In the genomic region with DNA sequence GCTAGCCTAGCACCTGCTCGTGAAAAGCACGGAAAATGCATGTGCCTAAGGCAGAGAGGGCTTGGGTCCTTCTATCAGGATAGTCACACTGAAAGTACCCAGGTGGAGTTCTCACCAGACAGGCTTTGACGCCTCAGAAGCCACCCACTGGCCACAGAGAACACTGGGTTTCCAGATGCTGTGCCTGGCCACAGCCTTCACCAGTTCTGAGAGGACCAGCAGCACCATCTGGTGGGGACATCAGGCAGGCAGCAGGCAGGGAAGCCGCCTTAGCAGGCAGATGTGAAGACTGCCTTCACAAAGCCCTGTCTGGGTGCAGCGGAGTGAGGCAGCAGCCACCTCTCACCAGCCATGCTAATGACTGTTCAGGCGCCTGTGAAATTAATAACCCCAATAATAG, we compare ENCODE assay signal across 8 mouse cellular contexts. TPM values are rescaled to one million over a fixed set of nuclear protein-coding genes. Genes with fewer than 3 reads are reported as not detected.
DNase-seq lines count a peak whose midpoint lies in the region; ATAC-seq and TF ChIP-seq lines count a peak whose summit lies in the region.

No protein-coding gene starts in this region.

- WGBS in forebrain, embryonic 10.5 days, result 44% methylated on average over 6 of the region's 6 CpGs
- 35% methylated on average over 6 of the region's 6 CpGs for WGBS in heart, embryonic 16.5 days
- 40% methylated on average over 6 of the region's 6 CpGs for WGBS in liver, embryonic 14.5 days (ENCODE audit: insufficient replicate concordance)
- 29% methylated on average over 6 of the region's 6 CpGs for WGBS in neural tube, embryonic 13.5 days
- 39% methylated on average over 6 of the region's 6 CpGs for WGBS in stomach, postnatal 0 days

- no peaks in the 10 kb centered on the region for H3K27me3 ChIP-seq in forebrain, embryonic 10.5 days (ENCODE audit: poor library complexity, severe bottlenecking)
- H3K27me3 ChIP-seq in heart, embryonic 16.5 days (ENCODE audit: control insufficient read depth, insufficient read depth, low read length), result no peaks in the 10 kb centered on the region; the same call in 1 of the 2 replicates
- H3K27me3 ChIP-seq in liver, embryonic 14.5 days (ENCODE audit: control insufficient read depth, insufficient read depth, low read length), result no peaks in the 10 kb centered on the region
- no peaks in the 10 kb centered on the region for H3K27me3 ChIP-seq in neural tube, embryonic 13.5 days
- no peaks in the 10 kb centered on the region for H3K27me3 ChIP-seq in stomach, postnatal 0 days (ENCODE audit: control insufficient read depth, insufficient read depth, low read length)

- no peak overlapping the region for H3K4me3 ChIP-seq in bone marrow macrophage, adult 2 months (ENCODE audit: insufficient read depth, low read length)
- no peak overlapping the region for H3K4me3 ChIP-seq in forebrain, embryonic 10.5 days
- H3K4me3 ChIP-seq in heart, embryonic 16.5 days (ENCODE audit: low read length), result no peak overlapping the region
- H3K4me3 ChIP-seq in liver, embryonic 14.5 days (ENCODE audit: insufficient read depth in 1 of 2, low read depth in 2 of 2, low read length in 2 of 2), result no peak overlapping the region
- H3K4me3 ChIP-seq in neural tube, embryonic 13.5 days, result no peak overlapping the region
- no peak overlapping the region for H3K4me3 ChIP-seq in stomach, postnatal 0 days (ENCODE audit: low read depth, low read length)

- no peak for TF ChIP-seq POLR2A in bone marrow macrophage, adult 2 months (IDR thresholded peaks at IDR 0.05; ENCODE audit: borderline replicate concordance, low read depth, low read length)

- peak; percentile 42; the same call in 1 of the 2 replicates for ATAC-seq in heart, embryonic 16.5 days (replicated peaks; ENCODE audit: extremely low read depth, insufficient read depth, low FRiP score)
- ATAC-seq in liver, embryonic 14.5 days (ENCODE audit: insufficient read depth), result peak; percentile 29; the same call in 1 of the 2 replicates
- ATAC-seq in neural tube, embryonic 13.5 days (ENCODE audit: low read depth), result peak; percentile 92
- peak; percentile 80 for ATAC-seq in stomach, postnatal 0 days (ENCODE audit: low FRiP score, low TSS enrichment)

- no peak overlapping the region for H3K4me2 ChIP-seq in heart, embryonic 16.5 days (ENCODE audit: low read depth, low read length)
- no peak overlapping the region for H3K4me2 ChIP-seq in liver, embryonic 14.5 days (ENCODE audit: low read depth)
- no peak overlapping the region for H3K4me2 ChIP-seq in neural tube, embryonic 13.5 days
- H3K4me2 ChIP-seq in stomach, postnatal 0 days (replicated peaks; ENCODE audit: low read depth), result no peak overlapping the region

- TF ChIP-seq CTCF in bone marrow macrophage, adult 2 months (IDR thresholded peaks at IDR 0.05; ENCODE audit: low read depth, low read length), result peak; percentile 67
- TF ChIP-seq CTCF in liver, embryonic 14.5 days (IDR thresholded peaks at IDR 0.05; ENCODE audit: low read depth), result peak; percentile 92
- TF ChIP-seq CTCF in stomach, postnatal 0 days (IDR thresholded peaks at IDR 0.05; ENCODE audit: low read depth), result peak; percentile 96

- no peak overlapping the region for H3K27ac ChIP-seq in bone marrow macrophage, adult 2 months (ENCODE audit: insufficient read depth, low read depth, low read length)
- H3K27ac ChIP-seq in forebrain, embryonic 10.5 days, result no peak overlapping the region
- no peak overlapping the region for H3K27ac ChIP-seq in heart, embryonic 16.5 days (ENCODE audit: low read length)
- H3K27ac ChIP-seq in liver, embryonic 14.5 days, result no peak overlapping the region
- H3K27ac ChIP-seq in neural tube, embryonic 13.5 days (replicated peaks), result no peak overlapping the region
- H3K27ac ChIP-seq in stomach, postnatal 0 days (replicated peaks), result no peak overlapping the region

- TF ChIP-seq EP300 in liver, embryonic 14.5 days (IDR thresholded peaks at IDR 0.05; ENCODE audit: low read depth), result no peak
- TF ChIP-seq EP300 in stomach, postnatal 0 days (optimal IDR thresholded peaks at IDR 0.05), result no peak

- no peaks in the 10 kb centered on the region for H3K4me1 ChIP-seq in bone marrow macrophage, adult 2 months (ENCODE audit: control insufficient read depth, insufficient read depth, low read length)
- no peaks in the 10 kb centered on the region for H3K4me1 ChIP-seq in forebrain, embryonic 10.5 days
- no peaks in the 10 kb centered on the region for H3K4me1 ChIP-seq in heart, embryonic 16.5 days (ENCODE audit: control insufficient read depth, insufficient read depth, low read length)
- no peaks in the 10 kb centered on the region for H3K4me1 ChIP-seq in liver, embryonic 14.5 days (replicated peaks; ENCODE audit: control insufficient read depth in 2 of 2, insufficient read depth in 2 of 2, low read length in 1 of 2)
- no peaks in the 10 kb centered on the region for H3K4me1 ChIP-seq in neural tube, embryonic 13.5 days (replicated peaks)
- H3K4me1 ChIP-seq in stomach, postnatal 0 days (replicated peaks; ENCODE audit: control insufficient read depth, insufficient read depth), result no peaks in the 10 kb centered on the region

- no peaks in the 10 kb centered on the region for H3K36me3 ChIP-seq in forebrain, embryonic 10.5 days (replicated peaks)
- H3K36me3 ChIP-seq in heart, embryonic 16.5 days (ENCODE audit: control insufficient read depth, insufficient read depth), result no peaks in the 10 kb centered on the region
- H3K36me3 ChIP-seq in liver, embryonic 14.5 days (replicated peaks; ENCODE audit: control insufficient read depth, insufficient read depth, low read depth), result no peaks in the 10 kb centered on the region
- H3K36me3 ChIP-seq in neural tube, embryonic 13.5 days, result no peaks in the 10 kb centered on the region
- no peaks in the 10 kb centered on the region for H3K36me3 ChIP-seq in stomach, postnatal 0 days (ENCODE audit: control insufficient read depth, insufficient read depth, low read length)

- no peaks in the 10 kb centered on the region for H3K9me3 ChIP-seq in forebrain, embryonic 10.5 days
- H3K9me3 ChIP-seq in heart, embryonic 16.5 days (replicated peaks; ENCODE audit: control insufficient read depth, low read length), result no peaks in the 10 kb centered on the region
- H3K9me3 ChIP-seq in liver, embryonic 14.5 days (ENCODE audit: control insufficient read depth, low read length), result no peaks in the 10 kb centered on the region
- H3K9me3 ChIP-seq in neural tube, embryonic 13.5 days, result no peaks in the 10 kb centered on the region
- H3K9me3 ChIP-seq in stomach, postnatal 0 days (ENCODE audit: control insufficient read depth, low read length), result no peaks in the 10 kb centered on the region

- no peak overlapping the region for H3K9ac ChIP-seq in heart, embryonic 16.5 days (ENCODE audit: low read length)
- no peak overlapping the region for H3K9ac ChIP-seq in liver, embryonic 14.5 days (replicated peaks)
- no peak overlapping the region for H3K9ac ChIP-seq in neural tube, embryonic 13.5 days
- H3K9ac ChIP-seq in stomach, postnatal 0 days (ENCODE audit: low read length), result no peak overlapping the region

- peak; percentile 62 to 66 for DNase-seq in B cell, adult 2 months
- DNase-seq in forebrain, embryonic 10.5 days (ENCODE audit: extremely low spot score, low spot score), result peak; percentile 73
- peak; percentile 87 to 88 for DNase-seq in kidney, postnatal 25 days
- no peak for DNase-seq in liver, embryonic 14.5 days (ENCODE audit: low read depth in 3 of 3, low spot score in 3 of 3)
- DNase-seq in stomach, postnatal 0 days (ENCODE audit: low spot score), result peak; percentile 80

RNA-seq across cellular contexts. Expression of a gene that starts 40.7 kb away (rescaled TPM):
- 121 and 132 TPM in 2 replicates for polyA plus RNA-seq in bone marrow macrophage, adult 2 months (2012; ENCODE audit: insufficient read depth, insufficient read length, missing spikeins)
- 29.0 and 31.9 TPM in 2 replicates for polyA plus RNA-seq in forebrain, embryonic 10.5 days (2016; fragmentation: Nextera tagmentation; extraction: Ambion mirVana)
- 40.8 and 41.7 TPM in 2 replicates for polyA plus RNA-seq in heart, embryonic 16.5 days (2015; fragmentation: Nextera tagmentation; extraction: Ambion mirVana)
- polyA plus RNA-seq in liver, embryonic 14.5 days (2012; rRNA removed), result 22.5 and 35.5 TPM in 2 replicates
- polyA plus RNA-seq in liver, embryonic 14.5 days (2014; fragmentation: Nextera tagmentation; extraction: Ambion mirVana), result 41.2 and 44.4 TPM in 2 replicates
- polyA plus RNA-seq in neural tube, embryonic 13.5 days (2015; fragmentation: Nextera tagmentation; extraction: Ambion mirVana), result 33.4 and 34.7 TPM in 2 replicates
- 114 and 120 TPM in 2 replicates for polyA plus RNA-seq in stomach, postnatal 0 days (2015; fragmentation: Nextera tagmentation; extraction: Ambion mirVana)

Comparison
In these comparisons a context has a peak if more than half of its experiments do, and no peak if none do; other contexts are left out.
1. DNase-seq: peak in B cell, adult 2 months (2 of 2), forebrain, embryonic 10.5 days (single experiment), kidney, postnatal 25 days (2 of 2) and stomach, postnatal 0 days (single experiment); none in liver, embryonic 14.5 days (0 of 3).
2. ATAC-seq: peak in every context shown above with its lines; median percentile 92 in neural tube, embryonic 13.5 days; 80 in stomach, postnatal 0 days; 42 in heart, embryonic 16.5 days; 29 in liver, embryonic 14.5 days.
3. Peak in every context shown above with its lines, with median percentiles within 50 percentile points of each other: CTCF ChIP-seq.